Mouse (Mus musculus) heart, adult 8-10 months (tissue): ENCODE data around the gene Zfp296. TPM values are rescaled to one million over a fixed set of nuclear protein-coding genes. Genes with fewer than 3 reads are reported as not detected.
A peak's percentile ranks its signal among the peaks of the same experiment; 100 is the strongest.
"Not testable (repeated sequence)": the region's sequence is repeated elsewhere in the genome, so short reads cannot be mapped to it uniquely, and the experiment has no call there.

Source experiments
- DNase-seq: peaks from one replicate; pipeline ENCODE4 v3.0.0; 2022; ENCODE audit warnings: low spot score
- total RNA-seq, 4 experiments: library from RNA; stranded (reverse); gene quantifications; 2 replicates each; pipeline ENCODE4 v1.2.4; 2022

Gene Zfp296
- total RNA-seq, 4 experiments from 2014 or later = 0.25 to 0.84 (median 0.34) TPM

DNA sequence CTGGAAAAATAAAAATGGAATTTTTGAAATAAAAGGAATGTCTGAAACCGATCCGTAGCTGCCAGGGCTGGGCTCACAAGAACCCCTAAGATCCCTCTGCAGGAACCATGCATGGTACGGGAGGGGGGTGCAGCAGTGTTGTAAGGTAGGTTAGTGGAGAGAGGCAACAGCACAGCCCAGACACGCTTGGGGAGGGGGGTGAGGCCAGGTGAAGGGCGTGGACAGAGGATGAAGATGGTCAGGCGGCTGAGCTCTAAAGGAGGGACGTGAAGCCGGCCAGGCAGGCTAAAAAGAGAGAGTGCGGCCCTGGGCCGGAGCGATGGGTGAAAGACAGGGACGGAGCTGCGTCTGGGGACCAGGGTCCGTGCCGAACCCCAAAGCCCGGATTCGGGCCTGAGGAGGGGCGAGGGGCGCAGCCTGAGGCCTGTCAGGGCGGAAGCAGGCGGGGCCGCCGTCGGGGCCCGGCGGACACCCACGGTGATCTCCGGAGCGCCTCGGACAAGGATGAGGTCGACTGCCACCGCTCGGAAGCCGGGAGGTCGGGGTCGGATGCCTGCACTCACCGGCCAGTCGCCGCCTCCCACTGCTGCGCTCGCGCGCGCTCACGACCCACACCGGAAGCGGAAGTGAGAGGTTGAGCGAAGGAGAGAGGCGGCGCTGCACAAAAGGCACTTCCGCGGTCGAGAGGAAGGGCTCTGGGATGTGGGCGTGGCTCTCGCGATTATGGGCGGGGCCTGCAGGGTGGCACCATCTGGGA lies 26.9 kb downstream of the Zfp296 start, which contains the start of gene Clasrp:
TSS of gene Clasrp (minus strand) at position 638 of the 757 bp plus-strand sequence.
- DNase-seq = peak; percentile 97

DNA sequence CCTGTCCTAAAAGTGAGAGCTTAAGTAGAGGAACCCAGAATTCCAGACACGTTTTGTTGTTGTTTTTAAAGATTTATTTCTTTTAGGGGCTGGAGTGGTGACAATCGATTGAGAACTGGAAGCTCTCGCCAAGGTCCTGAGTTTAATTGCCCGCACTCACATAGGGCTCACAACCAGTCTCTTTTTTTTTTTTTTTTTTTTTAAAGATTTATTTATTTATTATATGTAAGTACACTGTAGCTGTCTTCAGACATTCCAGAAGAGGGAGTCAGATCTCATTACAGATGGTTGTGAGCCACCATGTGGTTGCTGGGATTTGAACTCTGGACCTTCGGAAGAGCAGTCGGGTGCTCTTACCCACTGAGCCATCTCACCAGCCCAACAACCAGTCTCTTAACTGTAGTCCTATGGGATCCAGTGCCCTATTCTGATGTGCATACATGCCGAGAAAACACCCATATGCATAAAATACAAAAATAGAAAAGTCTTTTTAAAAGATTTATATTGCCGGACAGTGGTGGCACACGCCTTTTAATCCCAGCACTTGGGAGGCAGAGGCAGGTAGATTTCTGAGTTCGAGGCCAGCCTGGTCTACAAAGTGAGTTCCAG lies 27.6 kb downstream of the Zfp296 start:
- DNase-seq = not testable (repeated sequence)

DNA sequence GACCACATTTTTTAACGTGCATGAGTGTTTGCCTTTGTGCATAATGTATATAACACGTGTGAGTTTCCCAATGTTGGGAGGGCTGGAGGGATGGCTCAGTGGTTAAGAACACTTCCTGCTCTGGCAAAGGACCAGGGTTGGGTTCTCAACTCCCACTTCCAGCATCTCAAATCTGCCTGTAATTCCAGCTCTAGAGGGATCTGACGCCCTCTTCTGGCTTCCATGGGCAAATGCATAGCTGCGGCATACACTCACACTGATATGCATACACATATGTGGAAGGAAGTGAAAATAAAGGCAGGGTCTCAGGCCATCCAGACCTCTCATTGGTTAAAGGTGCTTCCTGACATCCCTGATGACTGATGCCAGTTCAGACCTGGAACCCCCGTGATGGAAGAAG lies 30.2 kb downstream of the Zfp296 start:
- DNase-seq = no peak

DNA sequence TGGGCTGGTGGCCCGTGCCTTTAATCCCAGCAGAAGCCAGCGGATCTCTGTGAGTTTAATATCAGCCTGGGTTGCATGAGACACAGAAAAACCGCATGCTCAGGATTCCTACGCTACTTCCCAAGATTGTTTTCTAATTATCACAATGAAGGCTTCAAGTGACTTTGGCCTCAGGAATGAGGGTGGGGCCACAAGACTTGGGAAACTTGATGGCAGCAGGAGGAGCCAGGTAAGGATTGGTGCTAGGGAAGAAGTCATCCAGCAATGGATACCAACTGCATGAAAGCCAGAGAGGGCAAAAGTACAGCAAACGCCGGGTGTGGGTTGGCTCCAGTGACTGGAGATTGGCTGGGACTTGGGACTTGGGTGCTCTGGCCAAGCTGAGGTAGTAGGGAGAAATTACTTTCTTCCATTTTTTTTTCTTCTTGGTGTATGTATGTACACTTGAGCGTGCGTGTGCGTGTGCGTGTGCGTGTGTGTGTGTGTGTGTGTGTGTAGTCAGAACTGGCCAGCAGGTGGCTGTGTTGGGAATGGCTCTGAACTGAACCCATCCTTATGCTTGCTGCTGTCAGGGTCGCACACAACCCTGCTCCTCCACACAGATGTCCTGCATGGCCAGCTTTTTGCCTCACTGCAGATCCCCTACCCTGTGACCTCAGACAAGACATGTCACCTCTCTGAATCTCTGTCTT lies 32.7 kb downstream of the Zfp296 start:
- DNase-seq = no peak

DNA sequence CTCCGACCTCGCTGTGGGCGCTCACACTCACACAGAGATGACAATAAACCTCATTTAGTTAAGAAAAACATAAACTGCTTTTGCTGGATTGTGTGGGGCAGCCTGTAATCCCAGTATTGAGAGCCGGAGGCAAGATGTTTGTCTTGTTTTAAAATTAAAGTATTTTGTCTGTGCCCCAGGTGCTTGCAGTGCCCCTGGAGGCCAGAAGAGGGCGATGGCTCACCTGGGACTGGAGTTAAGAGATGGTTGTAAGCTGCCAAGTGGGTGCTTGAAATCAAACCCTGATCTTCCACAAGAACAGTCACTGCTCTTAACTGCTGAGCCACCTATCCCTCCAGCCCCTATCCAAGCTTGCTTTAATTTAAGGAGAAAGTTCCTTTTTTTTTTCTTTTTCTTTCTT lies 33.9 kb downstream of the Zfp296 start:
- no peak for DNase-seq

DNA sequence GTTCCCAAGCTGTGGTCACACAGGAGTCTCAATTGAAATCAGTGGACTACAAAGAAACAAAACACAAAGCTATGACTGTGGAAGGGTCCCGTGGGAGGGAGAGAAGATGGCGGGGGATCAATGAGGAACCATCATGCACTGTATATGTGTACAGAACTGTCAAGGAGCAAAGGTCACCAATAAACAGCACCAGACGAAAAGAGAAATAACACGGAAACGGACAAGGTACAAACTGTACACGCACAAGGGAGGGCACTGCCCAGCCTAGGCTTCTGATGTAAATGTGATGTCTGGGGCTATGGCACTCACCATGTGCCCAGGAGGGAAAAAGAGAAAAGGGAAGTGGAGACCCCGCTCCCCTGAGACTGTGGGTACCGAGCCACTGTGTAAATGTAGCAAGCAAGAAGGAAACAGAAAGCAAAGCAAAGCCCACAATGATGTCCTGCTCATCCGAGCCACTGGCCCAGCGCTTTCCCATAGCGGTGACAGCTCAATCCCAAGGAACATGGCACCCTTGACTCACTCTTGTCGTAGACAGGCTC lies 38.0 kb downstream of the Zfp296 start:
- DNase-seq = no peak

DNA sequence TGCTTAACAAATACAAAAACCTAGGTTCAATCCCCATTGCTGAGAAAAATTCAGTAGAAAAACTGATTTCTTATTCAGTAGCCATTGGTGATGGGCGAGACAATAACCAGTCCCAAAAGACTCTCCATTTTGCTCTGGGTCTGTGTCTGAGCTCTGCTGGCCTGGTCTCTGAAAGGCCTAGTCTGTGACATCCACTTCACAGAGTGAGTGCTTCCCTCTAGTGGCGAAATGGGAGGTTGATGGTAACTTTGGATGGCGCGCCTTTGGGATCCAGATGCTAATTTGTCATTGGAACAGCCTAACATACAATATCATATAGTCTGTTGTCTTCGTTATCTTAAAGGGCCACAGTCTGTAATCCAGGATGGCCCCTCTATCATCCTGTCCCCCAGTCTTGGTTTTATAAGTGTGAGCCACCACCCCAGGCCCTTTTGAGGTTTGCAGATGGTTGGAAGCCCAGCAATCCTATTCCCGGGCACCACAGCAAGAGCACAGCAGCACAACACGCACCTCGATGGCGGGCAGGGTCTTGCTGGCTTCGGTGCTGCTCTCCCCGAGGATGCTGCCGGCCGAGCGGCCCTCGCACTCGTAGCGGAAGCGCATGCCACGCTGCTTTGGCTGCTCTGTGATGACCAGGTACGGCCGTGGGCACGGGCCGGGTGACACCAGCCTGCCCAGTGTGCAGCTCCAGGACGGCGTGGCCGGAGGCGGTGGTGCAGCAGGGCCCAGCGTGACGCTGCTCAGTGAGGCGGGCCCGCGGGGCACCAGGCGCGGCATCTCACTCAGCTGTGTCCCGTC lies 42.1 kb downstream of the Zfp296 start:
- DNase-seq = peak; percentile 70

DNA sequence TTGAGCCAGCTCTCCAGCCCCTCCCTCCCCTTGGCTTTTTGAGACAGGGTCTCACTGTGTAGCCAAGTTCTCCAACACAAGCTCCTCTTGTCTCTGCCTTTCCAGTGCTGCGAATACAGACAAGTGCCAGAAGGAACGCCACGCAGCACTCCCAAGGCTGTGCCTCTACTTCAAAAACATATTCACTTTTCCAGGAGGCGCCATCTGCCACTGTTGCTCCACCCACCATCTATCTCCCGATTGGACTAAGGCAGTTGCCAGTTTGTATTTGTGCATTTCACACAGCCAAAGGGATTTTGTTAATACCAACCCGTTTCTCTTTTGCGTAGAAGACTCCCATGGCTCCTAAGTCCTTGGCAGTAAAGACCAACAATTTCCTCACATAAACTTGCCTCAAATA lies 43.7 kb downstream of the Zfp296 start:
- DNase-seq = no peak

DNA sequence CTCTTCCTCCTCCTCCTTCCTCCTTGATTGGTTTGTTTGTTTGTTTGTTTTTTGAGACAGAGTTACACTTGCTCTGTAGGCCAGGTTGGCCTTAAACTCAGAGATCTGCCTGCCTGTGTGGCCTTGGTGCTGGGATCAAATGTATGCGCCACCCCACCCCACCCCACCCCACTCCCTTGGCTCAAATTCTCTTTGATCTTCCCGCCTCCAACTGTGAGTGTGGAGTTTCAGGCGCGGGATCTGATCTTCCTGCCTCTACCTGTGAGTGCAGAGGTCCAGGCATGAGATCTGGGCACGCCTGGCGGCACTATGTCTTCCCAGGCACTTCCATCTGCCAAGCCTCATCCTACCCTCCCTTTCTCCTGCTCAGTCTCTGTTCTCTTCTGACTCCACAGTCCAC lies 45.2 kb downstream of the Zfp296 start:
- DNase-seq = no peak

DNA sequence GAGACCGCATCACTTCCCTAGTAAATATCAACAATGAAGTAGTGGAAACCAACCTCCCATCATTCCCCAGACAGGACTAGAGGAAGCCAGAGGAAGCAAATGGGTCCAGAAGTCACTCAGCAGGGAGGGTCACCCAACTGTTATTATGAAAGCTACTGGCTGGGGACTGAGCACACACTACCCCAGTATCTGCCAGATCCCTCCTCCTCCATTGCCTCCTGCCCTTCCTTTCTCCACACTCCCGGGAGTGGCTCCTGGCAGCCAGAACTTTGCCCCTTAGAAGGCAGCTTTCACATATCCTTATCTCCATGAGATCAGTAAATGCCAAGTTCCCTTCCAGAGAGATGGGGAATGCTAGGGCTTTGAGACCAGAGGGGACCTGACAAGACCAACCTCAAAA lies 46.3 kb downstream of the Zfp296 start:
- DNase-seq = no peak

DNA sequence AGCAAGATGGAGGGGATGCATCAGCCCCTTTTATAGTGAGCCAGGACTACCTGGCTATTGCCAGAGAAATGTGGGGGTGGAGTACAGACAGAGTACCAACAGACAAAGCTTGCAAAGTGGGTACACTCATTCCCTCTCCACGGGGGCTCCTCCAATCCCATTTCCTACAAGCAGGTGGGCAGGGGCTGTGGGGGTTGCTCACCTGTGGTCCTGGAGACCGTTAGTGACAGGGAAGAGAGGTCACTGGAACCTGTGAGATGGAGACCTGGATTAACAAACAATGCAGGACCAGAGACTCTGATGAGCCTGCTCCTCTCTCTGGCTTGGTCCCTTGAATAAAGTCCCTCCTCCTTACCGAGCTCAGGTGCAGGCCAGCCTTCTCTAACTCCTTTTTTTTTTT lies 50.6 kb downstream of the Zfp296 start:
- no peak for DNase-seq

DNA sequence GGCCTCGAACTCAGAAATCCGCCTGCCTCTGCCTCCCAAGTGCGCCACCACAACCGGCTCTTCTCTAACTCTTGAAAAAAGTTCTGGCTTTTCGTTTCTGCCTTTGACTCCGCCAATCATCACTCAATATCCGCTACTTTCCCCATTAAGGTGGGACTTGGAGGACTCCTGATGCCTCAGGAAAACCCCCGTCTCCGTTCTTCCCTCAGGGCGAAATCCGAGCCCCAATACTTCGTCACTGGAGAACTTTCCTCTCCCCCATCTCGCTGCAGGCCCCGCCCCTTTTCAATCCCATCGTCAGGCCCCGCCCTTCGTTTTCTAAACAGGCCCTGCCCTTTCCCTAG lies 51.1 kb downstream of the Zfp296 start:
- DNase-seq = no peak

DNA sequence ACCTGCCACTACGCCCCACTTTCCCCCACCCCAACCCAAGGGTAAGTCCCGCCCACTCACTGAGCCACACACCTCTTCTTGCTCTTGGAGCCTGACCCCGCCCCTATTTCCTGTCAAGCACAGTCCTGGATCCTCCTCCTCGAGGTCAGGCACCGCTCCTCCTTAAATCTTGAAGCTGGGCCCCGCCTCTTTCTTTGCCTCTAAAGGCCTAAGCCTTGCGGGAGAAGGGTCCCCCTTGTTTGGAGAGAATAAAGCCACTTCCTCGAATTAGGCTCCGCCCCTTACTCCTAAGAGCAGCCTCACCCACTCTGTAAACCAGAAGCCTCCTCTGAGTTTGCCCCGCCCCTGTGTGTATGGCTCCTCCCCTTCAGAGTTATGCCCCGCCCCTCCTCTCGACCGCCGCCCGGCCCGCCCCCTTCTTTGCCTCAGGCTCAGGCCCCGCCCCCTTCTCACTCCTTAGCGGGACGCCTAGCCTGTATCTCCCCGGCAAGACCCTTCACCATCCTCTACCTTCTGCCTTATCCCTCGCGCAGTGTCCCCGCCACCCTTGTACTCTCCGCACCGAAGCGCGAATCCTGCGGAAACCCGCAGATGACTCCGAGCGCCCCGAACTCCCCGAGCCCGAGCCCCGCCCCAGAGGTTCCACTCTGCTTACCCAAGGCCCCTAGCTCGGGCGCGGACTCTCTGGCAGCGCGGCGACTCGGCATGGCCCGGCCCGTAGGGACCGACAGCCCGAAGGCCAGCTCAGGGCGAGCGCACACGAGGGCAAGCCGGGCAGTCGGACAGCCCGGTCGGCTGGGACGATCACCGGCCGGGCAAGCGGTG lies 51.7 kb downstream of the Zfp296 start:
- DNase-seq = peak; percentile 96

DNA sequence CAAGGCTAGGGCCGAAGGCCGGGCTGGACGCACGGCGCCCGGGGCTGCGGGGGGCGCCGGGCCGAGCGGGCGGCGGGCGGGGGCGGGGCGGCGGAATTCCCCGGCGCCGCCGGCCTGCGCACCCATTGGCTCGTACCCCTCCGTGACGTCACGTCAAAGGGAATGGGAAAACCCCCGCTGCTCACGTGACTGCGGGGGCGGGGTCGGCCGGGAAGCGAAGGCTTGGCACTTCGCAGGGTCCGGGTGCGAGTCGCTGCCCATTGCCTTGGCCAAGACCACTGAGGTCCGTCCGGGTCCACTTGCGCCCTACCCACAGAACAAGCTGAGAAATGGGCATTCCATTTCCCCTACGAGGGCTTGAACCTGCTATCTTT lies 52.3 kb downstream of the Zfp296 start, which contains the start of gene Relb:
TSS of gene Relb (minus strand) at position 78 of the 374 bp plus-strand sequence.
- peak; percentile 89 for DNase-seq

Other genes starting within 250 kb of the Zfp296 start
- 10 to 100 TPM; 39.8 to 46.9 (median 44.4) TPM for gene Ercc1, start 232.5 kb upstream of the Zfp296 start, total RNA-seq
- 10 to 100 TPM in 1 of 4 experiments, 1 to 10 TPM in 3; 8.8 to 12.7 (median 9.4) TPM for gene Cd3eap, start 217.8 kb upstream of the Zfp296 start, total RNA-seq
- gene Ppp1r13l, start 217.5 kb upstream of the Zfp296 start, total RNA-seq = 10 to 100 TPM; 31.6 to 66.7 (median 47.6) TPM
- gene Ercc2, start 195.3 kb upstream of the Zfp296 start, total RNA-seq = 10 to 100 TPM; 11.2 to 14.5 (median 13.2) TPM
- gene Klc3, start 173.2 kb upstream of the Zfp296 start, total RNA-seq = 1 to 10 TPM in 1 of 4 experiments, under 1 TPM in 2, not detected in 1; 0.60 to 1.2 (median 0.75) TPM
- gene Ckm, start 172.5 kb upstream of the Zfp296 start, total RNA-seq = 1,000 to 10,000 TPM; 3,513 to 3,931 (median 3,544) TPM
- 10 to 100 TPM; 22.8 to 26.4 (median 24.3) TPM for gene Mark4, start 118.5 kb upstream of the Zfp296 start, total RNA-seq
- 1 to 10 TPM in 3 of 4 experiments, under 1 TPM in 1; 0.94 to 1.5 (median 1.1) TPM for gene Exoc3l2, start 114.0 kb upstream of the Zfp296 start, total RNA-seq
- 1 to 10 TPM; 2.2 to 3.1 (median 3.0) TPM for gene Bloc1s3, start 68.9 kb upstream of the Zfp296 start, total RNA-seq
- 10 to 100 TPM; 36.3 to 44.7 (median 37.2) TPM for gene Trappc6a, start 68.9 kb upstream of the Zfp296 start, total RNA-seq
- gene Nkpd1, start 59.4 kb upstream of the Zfp296 start, total RNA-seq = not detected
- gene Ppp1r37, start 14.2 kb upstream of the Zfp296 start, total RNA-seq = 10 to 100 TPM; 61.6 to 72.9 (median 63.8) TPM
- 10 to 100 TPM; 44.9 to 65.4 (median 52.1) TPM for gene Gemin7, start 308 bp downstream of the Zfp296 start, total RNA-seq
- 10 to 100 TPM in 3 of 4 experiments, 1 to 10 TPM in 1; 9.6 to 16.8 (median 12.1) TPM for gene Clasrp, start 27.2 kb downstream of the Zfp296 start, total RNA-seq
- gene Relb, start 52.2 kb downstream of the Zfp296 start, total RNA-seq = 1 to 10 TPM; 6.4 to 9.2 (median 7.7) TPM
- gene Clptm1, start 87.7 kb downstream of the Zfp296 start, total RNA-seq = 10 to 100 TPM; 69.3 to 77.8 (median 72.6) TPM
- under 1 TPM in 1 of 4 experiments, not detected in 3; 0.92 TPM for gene Apoc2, start 100.7 kb downstream of the Zfp296 start, total RNA-seq
- not detected for gene Gm44805, start 104.1 kb downstream of the Zfp296 start, total RNA-seq
- gene Apoc4, start 104.2 kb downstream of the Zfp296 start, total RNA-seq = not detected
- 1 to 10 TPM in 1 of 4 experiments, under 1 TPM in 1, not detected in 2; 0.98 to 1.1 TPM for gene Apoc1, start 115.4 kb downstream of the Zfp296 start, total RNA-seq
- 100 to 1,000 TPM; 172 to 309 (median 253) TPM for gene Apoe, start 121.9 kb downstream of the Zfp296 start, total RNA-seq
- 100 to 1,000 TPM in 1 of 4 experiments, 10 to 100 TPM in 3; 94.0 to 101 (median 99.2) TPM for gene Tomm40, start 138.2 kb downstream of the Zfp296 start, total RNA-seq
- gene Nectin2, start 173.2 kb downstream of the Zfp296 start, total RNA-seq = 10 to 100 TPM; 24.8 to 37.3 (median 34.9) TPM
- 100 to 1,000 TPM; 185 to 199 (median 197) TPM for gene Bcam, start 193.7 kb downstream of the Zfp296 start, total RNA-seq
- gene Cblc, start 219.5 kb downstream of the Zfp296 start, total RNA-seq = under 1 TPM in 2 of 4 experiments, not detected in 2; 0.37 to 0.76 TPM
- gene Bcl3, start 245.5 kb downstream of the Zfp296 start, total RNA-seq = 1 to 10 TPM; 2.1 to 4.4 (median 3.5) TPM